Mouse (Mus musculus): ENCODE measurements at regions not wholly inside any gene's neighbourhood (a gene's known extent, or its start where the extent isn't known, plus 50 kb on each side); places are given as distances from the start of the nearest gene placed in this dataset.

DNA sequence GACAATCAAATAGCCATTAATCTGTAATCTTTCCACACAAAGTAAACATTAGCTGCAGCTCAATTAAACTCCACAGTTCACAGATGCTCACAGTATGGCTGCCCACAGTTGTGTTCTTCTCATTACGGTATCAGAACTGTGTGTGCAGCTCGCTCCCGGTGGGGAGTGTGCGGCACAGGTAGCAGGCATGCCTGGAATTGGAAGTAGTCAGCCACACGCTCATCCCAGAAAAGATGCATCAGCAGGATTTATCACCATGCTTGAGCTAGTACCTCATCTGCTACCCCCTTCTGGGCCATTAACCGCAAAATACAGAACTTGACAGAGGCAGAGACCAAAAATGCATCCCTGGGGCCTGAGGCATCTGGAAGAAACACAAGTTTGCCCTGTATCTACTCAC is 437.8 kb downstream of the Adam3 start:
- DNase-seq (ENCODE audit: low spot score): no peak

DNA sequence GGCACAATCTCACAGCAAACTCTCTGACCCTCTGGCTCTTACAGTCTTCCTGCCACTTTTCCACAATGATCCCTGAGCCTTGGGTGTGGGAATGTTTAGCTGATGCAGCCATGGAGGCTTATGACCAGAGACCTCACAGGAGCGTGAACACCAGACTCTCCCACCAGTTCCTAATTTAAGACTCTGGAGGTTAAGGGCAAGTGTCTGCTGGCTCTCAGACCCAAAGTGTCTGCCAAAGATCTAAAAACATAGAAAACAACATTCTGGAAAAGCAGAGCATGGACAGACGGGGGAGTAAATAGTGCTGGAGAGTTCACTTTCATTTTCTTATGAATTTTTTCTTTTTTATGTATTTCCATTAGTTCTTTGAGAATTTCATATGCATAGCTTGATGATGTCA is 440.7 kb downstream of the Adam3 start:
- no peak for DNase-seq (ENCODE audit: low spot score)

DNA sequence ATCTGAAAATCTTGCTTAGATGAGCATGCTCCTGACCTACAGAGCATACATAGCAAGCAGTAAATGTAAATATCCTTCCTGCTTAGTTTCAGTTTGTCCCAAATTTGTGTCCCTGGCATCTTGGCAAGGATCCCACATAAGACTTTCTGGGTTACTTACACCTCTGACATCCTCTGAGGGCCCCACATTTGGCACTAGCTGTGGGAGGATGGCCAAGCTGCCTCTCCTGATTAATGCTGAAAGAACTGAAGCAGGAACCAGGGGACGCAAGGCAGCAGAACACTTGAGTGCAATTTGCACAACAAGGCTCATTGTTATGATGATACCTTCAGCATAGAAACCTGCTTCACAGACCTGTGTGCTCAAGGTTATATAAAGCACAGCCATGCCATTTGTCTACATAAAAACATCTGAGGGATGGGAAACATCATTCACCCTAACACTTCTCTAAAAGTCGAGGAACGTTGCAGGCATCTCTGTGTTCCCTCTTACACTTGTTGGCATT is 441.7 kb downstream of the Adam3 start:
- no peak for DNase-seq (ENCODE audit: low spot score)

DNA sequence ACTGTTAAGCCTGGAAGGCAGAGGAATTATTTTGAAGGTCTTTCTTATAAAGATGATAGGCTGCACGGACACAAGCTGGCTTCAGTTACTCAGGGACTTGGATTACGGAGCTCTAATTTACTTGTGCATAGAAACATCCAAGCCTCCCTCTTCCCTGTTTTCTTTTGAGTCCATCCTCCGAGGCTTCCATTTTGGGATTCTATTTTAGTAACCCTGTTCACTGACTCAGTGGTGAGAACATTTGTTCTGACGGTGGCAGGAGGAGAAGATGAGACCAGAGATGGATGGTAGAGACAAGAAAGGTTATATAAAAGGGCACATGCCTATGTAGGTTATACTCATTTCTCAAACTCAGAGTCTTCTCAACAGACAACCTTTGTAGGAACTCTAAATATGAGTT is 445.4 kb downstream of the Adam3 start:
- no peak for DNase-seq (ENCODE audit: low spot score)

DNA sequence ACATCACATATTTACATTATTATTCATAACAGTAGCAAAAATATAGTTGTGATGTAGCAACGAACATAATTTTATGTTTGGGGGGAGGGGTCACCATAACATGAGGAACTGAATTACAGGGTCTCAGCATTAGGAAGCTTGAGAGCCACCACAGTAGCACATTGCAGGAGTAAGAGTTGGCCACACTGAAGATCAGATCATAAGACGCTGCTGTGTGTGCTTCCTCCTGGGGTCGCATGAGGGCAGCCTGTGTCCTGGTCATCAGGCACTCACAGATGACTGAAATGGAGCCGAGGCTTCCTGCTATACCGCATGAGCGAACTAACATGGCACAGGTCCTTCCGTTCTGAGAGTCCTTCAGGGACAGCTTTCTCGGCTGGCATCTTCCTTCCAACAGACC is 447.3 kb downstream of the Adam3 start:
- DNase-seq (ENCODE audit: low spot score): no peak

DNA sequence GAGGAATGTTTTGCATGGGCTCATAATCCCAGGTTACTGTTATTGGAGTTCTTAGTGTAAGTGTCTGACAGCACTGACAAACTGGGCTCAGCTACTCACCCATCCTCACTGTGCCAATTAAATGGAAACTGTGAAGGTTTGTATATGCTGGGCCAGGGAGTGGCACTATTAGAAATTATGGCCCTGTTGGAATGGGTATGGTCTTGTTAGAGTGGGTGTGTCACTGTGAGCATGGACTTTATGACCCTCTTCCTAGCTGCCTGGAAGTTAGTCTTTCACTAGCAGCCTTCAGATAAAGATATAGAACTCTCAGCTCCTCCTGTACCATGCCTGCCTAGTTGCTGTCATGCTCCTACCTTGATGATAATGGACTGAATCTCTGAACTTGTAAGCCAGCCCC is 464.3 kb downstream of the Adam3 start:
- no peak for DNase-seq (ENCODE audit: low spot score)

DNA sequence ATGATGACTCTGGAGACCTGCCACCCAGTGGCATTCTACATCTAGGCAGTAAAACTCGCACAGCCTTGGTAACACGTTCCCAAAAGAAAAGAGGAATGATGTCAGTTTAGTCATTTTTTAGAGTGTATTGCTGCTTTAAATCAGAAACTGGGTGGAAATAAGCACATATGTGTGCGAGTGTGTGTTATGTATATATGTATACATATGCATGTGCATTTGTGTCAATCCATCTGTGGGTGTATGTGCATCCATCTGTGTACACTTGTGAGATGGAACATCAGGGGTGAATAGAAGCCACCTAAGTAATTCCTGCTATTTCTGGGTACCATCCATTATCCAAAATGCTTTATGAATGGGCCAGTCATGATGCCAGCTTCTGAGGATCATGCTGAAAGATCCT is 467.0 kb downstream of the Adam3 start:
- no peak for DNase-seq (ENCODE audit: low spot score)

DNA sequence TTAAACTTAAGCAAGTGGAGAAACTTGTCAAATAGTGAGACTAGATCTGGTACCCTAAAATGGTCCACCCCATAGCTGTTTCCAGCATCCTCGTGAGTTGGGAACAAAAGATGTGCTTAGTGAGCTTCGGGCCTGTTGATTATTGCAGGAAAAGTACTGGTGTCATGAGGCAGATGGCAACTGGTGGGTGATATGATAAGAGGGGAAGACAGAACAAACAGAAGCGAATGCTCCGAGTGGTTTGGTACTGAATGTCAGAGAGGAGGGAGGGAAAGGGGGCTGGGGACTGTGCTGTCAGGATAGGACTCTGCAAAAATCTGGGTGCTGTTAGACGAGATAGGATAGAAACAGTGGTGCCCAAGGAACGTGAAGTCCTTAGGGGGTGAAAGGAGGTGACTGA is 483.4 kb downstream of the Adam3 start:
- no peak for DNase-seq (ENCODE audit: low spot score)

DNA sequence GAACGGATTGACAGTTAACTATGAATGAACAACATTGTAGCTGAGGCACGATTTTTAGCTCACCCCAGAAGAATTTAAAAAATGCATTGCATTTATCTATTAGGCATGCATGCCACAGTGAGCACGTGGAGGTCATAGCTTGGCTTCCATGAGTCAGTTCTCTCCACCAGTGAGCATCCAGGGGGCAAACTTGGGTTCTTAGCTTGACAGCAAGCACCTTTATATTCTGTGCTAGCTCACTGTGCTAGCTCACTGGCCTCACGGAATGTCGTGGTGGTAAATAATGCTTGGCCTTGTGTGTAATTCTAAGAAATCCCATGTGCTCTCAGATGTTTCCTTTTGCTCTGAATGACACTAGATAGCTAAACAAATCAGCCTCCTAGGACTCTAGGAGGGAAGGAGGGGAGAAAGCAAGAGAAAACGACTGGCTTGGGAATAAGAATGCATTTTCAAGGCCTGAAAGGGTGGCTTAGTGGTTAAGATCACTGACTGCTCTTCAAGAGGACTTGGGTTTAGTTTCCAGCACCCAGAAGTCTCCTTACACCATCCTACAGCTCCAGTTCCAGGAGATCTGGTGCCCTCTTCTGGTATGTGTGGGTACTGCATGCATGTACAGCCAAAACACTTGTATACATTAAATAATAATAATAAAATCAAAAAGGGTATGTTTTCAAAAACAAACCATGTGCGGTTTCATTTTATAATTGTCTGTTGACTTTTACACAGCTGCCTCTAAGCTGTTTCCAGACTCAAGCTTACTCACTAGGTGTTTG is 485.3 kb downstream of the Adam3 start:
- DNase-seq (ENCODE audit: low spot score): no peak

DNA sequence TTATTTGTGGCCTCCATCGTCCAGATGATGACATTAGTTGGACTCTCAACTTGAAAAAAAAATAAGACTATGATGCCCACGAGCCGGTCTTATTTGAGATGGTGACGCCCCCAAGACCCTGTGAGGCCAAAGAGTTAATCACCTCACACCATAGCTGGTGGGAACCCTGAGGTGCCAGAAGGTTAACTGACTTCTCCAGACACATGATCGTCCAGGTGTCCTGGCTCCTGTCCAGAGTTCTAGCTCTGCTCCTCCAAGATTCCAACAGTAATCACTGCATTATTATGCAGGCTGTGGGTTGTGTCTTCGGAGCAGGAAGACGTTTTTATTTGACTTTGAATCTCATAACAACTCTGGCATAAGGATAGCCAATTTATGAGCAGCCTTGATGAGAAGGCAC is 490.7 kb downstream of the Adam3 start:
- DNase-seq (ENCODE audit: low spot score): no peak

DNA sequence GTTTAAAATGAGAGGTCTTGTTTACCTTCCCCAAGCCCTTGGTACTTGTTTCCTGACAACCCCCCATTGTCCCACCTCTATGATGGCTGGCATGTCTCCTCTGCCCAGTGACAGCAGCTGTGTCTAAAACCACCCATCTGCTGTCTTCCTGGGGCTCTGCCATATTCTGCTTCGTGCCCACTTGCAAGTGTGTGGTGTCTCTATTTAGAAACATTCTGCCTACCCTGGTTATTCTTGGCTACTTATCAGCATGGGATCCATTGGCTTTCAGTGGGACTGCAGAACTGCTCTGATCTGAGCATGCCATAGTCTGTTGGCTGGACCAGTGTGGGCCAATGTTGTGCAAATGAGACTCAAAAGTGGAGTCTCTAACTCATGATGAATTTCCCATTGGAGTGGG is 497.5 kb downstream of the Adam3 start:
- no peak for DNase-seq (ENCODE audit: low spot score)

DNA sequence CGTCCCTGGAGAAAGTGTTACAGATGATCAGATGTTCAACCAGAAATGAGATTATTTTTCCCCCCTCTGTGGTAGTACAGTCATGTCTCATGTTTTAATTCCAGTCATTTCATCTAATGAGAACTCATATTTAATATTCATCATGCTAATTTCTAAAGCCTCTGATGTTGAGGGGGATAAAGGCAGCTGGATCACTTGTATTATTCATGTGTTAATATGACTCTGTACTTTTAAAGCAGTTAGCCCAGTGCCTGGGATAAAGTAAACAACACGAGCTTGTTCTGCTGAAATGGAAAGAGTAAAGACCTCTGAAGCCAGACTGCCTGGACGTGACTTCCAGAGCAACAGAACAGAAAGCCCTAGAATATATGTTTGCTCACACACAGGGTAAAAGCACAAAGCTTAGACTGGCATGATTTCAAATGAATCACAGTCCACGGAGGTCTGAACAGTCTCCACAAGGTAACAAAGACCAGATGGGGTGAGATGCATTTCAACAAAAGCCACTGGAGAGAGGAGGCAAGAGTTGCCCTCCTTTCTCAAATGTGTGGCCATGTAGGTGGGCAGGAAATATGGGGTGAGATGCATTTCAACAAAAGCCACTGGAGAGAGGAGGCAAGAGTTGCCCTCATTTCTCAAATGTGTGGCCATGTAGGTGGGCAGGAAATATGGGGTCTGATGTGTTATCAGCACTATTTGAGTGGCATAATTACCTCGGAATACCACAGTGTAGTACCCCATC is 498.1 kb downstream of the Adam3 start:
- no peak for DNase-seq (ENCODE audit: low spot score)

DNA sequence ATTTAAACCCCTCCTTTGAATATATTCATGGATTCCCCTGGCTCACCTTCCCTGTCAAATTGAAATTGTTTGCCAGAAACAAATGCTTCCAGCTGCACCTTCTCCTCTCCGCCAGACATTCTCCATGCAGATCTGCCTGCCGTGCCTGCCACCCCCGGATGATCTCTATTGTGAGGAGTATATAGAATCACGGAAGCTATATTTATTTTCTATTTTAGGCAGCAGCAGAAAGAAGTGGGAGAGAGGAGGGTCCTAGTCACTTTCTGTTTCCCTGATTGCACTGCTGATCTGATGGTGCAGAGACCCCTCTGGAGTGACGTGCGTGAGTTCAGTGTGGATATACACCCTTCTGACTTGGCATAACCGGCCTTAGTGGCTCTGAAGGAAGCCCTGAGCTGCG is 505.4 kb downstream of the Adam3 start:
- no peak for DNase-seq (ENCODE audit: low spot score)

DNA sequence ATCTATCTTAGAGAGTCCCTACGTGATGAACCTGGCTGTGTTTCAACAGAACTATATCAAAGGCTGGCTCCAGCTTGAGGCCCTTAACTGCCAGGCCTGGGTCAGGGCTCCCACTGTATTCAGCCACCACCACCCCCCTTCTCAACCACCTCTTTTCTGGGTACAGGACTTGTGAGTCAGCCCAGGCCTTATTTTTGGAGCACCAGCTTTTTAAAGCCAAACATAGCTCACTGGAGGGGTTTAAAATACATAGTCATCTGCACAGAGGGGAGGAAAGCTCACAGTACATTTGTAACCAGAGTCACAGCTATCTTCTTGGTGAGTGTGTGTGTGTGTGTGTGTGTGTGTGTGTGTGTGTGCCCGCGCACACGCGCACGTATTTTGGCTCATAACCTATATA is 509.0 kb downstream of the Adam3 start:
- no peak for DNase-seq (ENCODE audit: low spot score)

DNA sequence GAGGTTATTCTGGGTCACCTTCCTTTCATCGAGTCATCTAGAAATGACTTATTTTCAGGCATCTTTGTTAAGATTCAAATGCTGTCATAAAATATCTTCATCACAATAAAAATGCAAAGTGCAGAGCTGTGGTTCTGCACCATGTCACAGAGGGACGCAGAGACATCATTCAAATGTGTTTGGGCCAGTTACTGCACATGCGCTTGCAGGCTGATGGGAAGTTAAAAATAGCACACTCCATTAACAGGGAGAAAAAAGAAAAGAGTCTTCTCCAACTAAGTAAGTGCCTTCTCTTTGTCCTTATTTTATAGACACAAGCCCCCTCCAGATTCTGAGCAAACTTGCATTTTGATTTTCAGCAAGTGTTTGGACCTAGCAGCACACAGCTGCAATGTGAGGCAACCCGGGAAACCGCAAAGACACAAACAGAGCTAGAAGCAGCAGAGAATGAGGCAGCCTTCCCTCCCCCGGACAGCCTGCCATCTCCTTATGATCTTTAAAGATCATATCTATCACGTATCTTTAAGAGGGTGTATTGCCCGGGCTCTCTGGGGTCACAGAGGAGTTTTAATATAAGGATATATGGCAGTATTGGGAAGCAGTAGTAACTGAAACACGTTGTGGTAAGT is 510.0 kb downstream of the Adam3 start:
- no peak for DNase-seq (ENCODE audit: low spot score)

DNA sequence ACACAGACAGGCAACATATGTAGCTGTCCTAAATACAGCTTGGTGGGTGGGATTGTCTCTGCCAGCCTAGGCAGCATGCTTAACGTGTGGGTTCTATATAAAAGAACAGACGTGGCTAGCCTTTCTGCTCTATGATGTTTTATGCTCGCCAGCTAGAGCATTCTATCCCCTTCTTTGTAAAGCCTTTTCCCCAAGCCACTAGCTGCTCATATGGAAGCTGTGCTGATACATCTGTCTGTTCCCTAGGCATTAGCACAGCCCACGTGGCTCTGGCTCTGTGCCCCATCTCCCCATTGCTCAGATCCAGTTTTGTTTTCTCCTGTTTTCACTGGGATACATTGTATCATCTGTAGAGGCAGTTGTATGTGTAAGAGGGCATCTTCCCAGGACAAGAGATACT is 511.3 kb downstream of the Adam3 start:
- DNase-seq (ENCODE audit: low spot score): no peak

DNA sequence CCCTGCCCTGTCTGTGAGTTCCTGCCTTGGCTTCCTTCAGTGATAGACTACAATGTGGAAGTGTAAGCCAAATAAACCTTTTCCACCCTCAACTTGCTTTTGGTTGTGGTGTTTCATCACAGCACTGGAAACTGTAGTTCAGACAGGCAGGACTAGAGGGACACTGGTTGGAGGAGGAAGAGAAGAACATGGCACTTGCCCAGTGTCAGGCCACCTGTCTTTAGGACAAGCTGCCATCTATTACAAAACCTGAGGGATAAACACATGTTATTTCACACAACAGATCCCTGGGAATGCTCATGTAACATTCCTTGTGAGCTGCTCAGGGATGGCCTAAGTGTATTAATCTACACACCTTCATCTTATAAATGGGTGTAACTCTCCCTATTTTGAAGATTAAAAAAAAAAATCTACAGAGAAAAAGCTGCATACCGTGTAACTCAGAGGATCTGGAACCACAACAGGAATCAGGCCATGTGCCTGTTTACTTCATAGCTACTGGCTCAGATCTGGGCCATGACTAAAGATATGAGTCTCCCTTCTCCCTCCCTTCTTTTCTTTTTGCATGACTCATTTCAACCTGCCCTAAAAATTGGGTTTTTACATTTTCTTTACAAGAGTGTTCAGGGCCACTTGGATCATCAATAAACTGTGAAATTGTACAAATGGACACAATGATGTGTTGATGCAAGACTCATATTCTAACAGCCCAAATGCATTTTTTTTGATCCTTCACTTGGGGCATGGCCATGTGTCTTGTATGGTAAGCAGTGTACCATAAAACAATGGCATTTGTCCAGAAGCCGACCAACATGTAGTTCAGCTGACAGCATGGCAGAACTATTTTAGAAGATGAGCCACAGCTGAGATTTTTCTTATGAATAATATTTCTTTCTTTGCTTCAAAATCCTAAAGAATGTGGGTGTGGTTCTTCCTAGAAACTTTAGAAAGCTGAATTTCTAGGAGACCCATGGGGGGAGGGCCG is 513.1 kb downstream of the Adam3 start:
- DNase-seq (ENCODE audit: low spot score): no peak

DNA sequence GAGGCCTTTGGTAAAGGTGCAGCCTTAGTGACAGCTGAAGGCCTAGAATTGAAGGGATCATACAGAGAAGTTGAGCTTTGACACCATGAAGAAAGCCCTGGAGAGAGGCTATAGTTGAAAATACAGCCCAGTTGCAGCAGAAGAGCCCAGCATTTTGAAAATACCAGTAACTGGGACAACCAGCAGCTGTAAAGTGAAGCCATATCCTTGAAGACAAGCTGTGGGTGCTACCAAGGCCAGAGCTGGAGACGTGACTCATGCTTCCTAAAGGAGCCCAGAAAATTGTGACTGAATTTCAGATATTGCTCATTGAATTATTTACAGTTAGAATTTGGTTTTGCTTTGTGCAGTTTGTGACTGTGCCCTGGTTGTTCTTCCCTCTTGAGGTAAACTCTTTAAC is 514.6 kb downstream of the Adam3 start:
- no peak for DNase-seq (ENCODE audit: low spot score)
